Comparison of ENCODE assay signal across 23 mouse cellular contexts in the genomic region with DNA sequence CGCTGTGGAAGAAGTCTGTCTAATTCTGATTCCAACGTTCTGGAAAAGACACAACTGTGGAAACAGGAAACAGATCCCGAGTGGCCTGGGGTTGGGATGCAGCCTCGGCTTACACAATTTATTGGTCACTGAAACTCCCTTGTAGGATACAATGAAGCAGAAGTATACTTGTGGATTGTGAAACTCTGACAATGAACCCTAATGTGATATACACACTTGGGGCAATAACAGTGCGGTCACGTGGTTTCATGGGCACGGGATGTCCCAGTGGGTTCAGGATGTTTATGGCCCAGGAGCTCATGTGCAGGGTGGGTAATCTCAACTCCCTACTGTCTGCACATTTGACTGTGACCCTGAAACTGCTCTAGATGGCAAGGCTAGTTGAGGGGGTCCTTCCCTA.
A peak's percentile ranks its signal among the peaks of the same experiment; 100 is the strongest.
DNase-seq lines count a peak whose midpoint lies in the region; ATAC-seq and TF ChIP-seq lines count a peak whose summit lies in the region.
"Had no signal": no experiment of that assay in that cellular context is flagged by ENCODE, and none has a peak within 500 bp of the region (broad histone marks: within the 10 kb centered on the region; RNA-seq: fewer than 3 reads in every experiment).

No protein-coding gene starts in this region.

- H3K9me3 ChIP-seq in hindbrain, embryonic 10.5 days: no peaks in the 10 kb centered on the region
- H3K9me3 ChIP-seq in hindbrain, embryonic 12.5 days (replicated peaks): no peaks in the 10 kb centered on the region
- H3K9me3 ChIP-seq in embryonic facial prominence, embryonic 11.5 days (replicated peaks; ENCODE audit: control insufficient read depth, low read length): no peaks in the 10 kb centered on the region
- H3K9me3 ChIP-seq: heart, embryonic 10.5 days; limb, embryonic 15.5 days; lung, embryonic 15.5 days; midbrain, embryonic 10.5 days; neural tube, embryonic 13.5 days had no signal

- WGBS in hindbrain, embryonic 10.5 days: 88% methylated on average over 7 of the region's 7 CpGs
- 89% methylated on average over 7 of the region's 7 CpGs for WGBS in hindbrain, embryonic 12.5 days
- 63% methylated on average over 7 of the region's 7 CpGs for WGBS in lung, adult 2 months
- WGBS in embryonic facial prominence, embryonic 11.5 days: 88% methylated on average over 7 of the region's 7 CpGs

- no peak for TF ChIP-seq POLR2A in lung, adult 2 months (IDR thresholded peaks at IDR 0.05; ENCODE audit: borderline replicate concordance, extremely low read depth, low read depth, low read length)

- TF ChIP-seq CTCF in lung, adult 2 months (IDR thresholded peaks at IDR 0.05; ENCODE audit: insufficient read depth, low read length): no peak

- H3K27me3 ChIP-seq in hindbrain, embryonic 10.5 days (ENCODE audit: insufficient read depth, poor library complexity, severe bottlenecking): no peaks in the 10 kb centered on the region
- H3K27me3 ChIP-seq in hindbrain, embryonic 12.5 days: no peaks in the 10 kb centered on the region
- no peaks in the 10 kb centered on the region for H3K27me3 ChIP-seq in embryonic facial prominence, embryonic 11.5 days (ENCODE audit: control insufficient read depth, insufficient read depth, low read length)
- H3K27me3 ChIP-seq: limb, embryonic 15.5 days; lung, embryonic 15.5 days; neural tube, embryonic 13.5 days; Patski had no signal

- peak overlapping the region; percentile 45; the same call in 1 of the 2 replicates for H3K27ac ChIP-seq in hindbrain, embryonic 10.5 days
- no peak overlapping the region for H3K27ac ChIP-seq in hindbrain, embryonic 12.5 days
- H3K27ac ChIP-seq in embryonic facial prominence, embryonic 11.5 days (replicated peaks; ENCODE audit: low read depth, low read length): peak overlapping the region; percentile 62
- H3K27ac ChIP-seq: layer of hippocampus, adult 2 months; lung, embryonic 15.5 days; midbrain, embryonic 10.5 days; neural tube, embryonic 13.5 days; stomach, postnatal 0 days had no signal

- H3K4me1 ChIP-seq in hindbrain, embryonic 10.5 days (replicated peaks): peaks cover 21% of the 10 kb centered on the region
- H3K4me1 ChIP-seq in hindbrain, embryonic 12.5 days: peaks cover 8% of the 10 kb centered on the region
- H3K4me1 ChIP-seq in lung, adult 2 months (ENCODE audit: control insufficient read depth, insufficient read depth, low read length): no peaks in the 10 kb centered on the region
- no peaks in the 10 kb centered on the region for H3K4me1 ChIP-seq in embryonic facial prominence, embryonic 11.5 days (ENCODE audit: control insufficient read depth, insufficient read depth, low read length)

- H3K36me3 ChIP-seq in hindbrain, embryonic 10.5 days: no peaks in the 10 kb centered on the region
- H3K36me3 ChIP-seq in hindbrain, embryonic 12.5 days: no peaks in the 10 kb centered on the region
- H3K36me3 ChIP-seq in embryonic facial prominence, embryonic 11.5 days (replicated peaks; ENCODE audit: control insufficient read depth, insufficient read depth, low read depth, low read length): no peaks in the 10 kb centered on the region
- H3K36me3 ChIP-seq: heart, embryonic 10.5 days; limb, embryonic 15.5 days; lung, embryonic 15.5 days; midbrain, embryonic 10.5 days; neural tube, embryonic 13.5 days had no signal

- H3K4me3 ChIP-seq in hindbrain, embryonic 10.5 days: no peak overlapping the region
- no peak overlapping the region for H3K4me3 ChIP-seq in hindbrain, embryonic 12.5 days
- no peak overlapping the region for H3K4me3 ChIP-seq in lung, adult 2 months (replicated peaks; ENCODE audit: extremely low read depth, low read depth, low read length)
- no peak overlapping the region for H3K4me3 ChIP-seq in embryonic facial prominence, embryonic 11.5 days (ENCODE audit: low read depth, low read length)
- H3K4me3 ChIP-seq: heart, embryonic 10.5 days; layer of hippocampus, adult 2 months; limb, embryonic 15.5 days; lung, embryonic 15.5 days; midbrain, embryonic 10.5 days; neural tube, embryonic 13.5 days had no signal

- ATAC-seq in hindbrain, embryonic 12.5 days (ENCODE audit: low FRiP score): no peak
- no peak for ATAC-seq in embryonic facial prominence, embryonic 11.5 days (replicated peaks; ENCODE audit: insufficient number of reproducible peaks, low FRiP score, low TSS enrichment, low read depth)
- ATAC-seq in activated CD4-positive, CD25-positive, alpha-beta regulatory T cell, adult 4 months: no peak
- ATAC-seq: Patski had no signal

- no peak overlapping the region for H3K4me2 ChIP-seq in hindbrain, embryonic 12.5 days (replicated peaks)
- no peak overlapping the region for H3K4me2 ChIP-seq in embryonic facial prominence, embryonic 11.5 days (ENCODE audit: low read depth, low read length)
- H3K4me2 ChIP-seq: limb, embryonic 15.5 days; lung, embryonic 15.5 days; neural tube, embryonic 13.5 days had no signal

- no peak overlapping the region for H3K9ac ChIP-seq in hindbrain, embryonic 12.5 days
- no peak overlapping the region for H3K9ac ChIP-seq in embryonic facial prominence, embryonic 11.5 days (replicated peaks; ENCODE audit: low read length)
- H3K9ac ChIP-seq: limb, embryonic 15.5 days; lung, embryonic 15.5 days; neural tube, embryonic 13.5 days had no signal

- no peak for DNase-seq in hindbrain, embryonic 10.5 days (ENCODE audit: low spot score)
- DNase-seq in lung, postnatal 36 days: peak; percentile 39
- DNase-seq in lung, adult 2 months: no peak
- no peak for DNase-seq in embryonic facial prominence, embryonic 11.5 days (ENCODE audit: low spot score)
- peak; percentile 26 to 44 for DNase-seq in monocyte, adult 2 months (ENCODE audit: low read depth in 1 of 2, low spot score in 2 of 2)
- no peak for DNase-seq in testis, postnatal 14 days (ENCODE audit: low spot score)
- DNase-seq: adrenal gland, postnatal 36 days; cerebellum, adult 9-10 months; gastrocnemius, postnatal 14 days; kidney, adult 8-10 months; kidney, postnatal 14 days; layer of hippocampus, postnatal 36 days; right cerebral cortex, adult 18-20 months had no signal

Comparison
In these comparisons a context has a peak if more than half of its experiments do, and no peak if none do; other contexts are left out.
1. DNase-seq: peak in lung, postnatal 36 days (single experiment) and monocyte, adult 2 months (2 of 2); none in hindbrain, embryonic 10.5 days (single experiment), lung, adult 2 months (single experiment), embryonic facial prominence, embryonic 11.5 days (single experiment) and testis, postnatal 14 days (single experiment).